Mouse (Mus musculus) limb, embryonic 11.5 days (tissue): ENCODE measurements around the gene Cox4i1. TPM values are rescaled to one million over a fixed set of nuclear protein-coding genes. Genes with fewer than 3 reads are reported as not detected.

Experiments
- ATAC-seq: fragments of 200-750 bp; cut with Nextera tagmentation; 2 replicates; pipeline ENCODE4 v1.8.0; 2017; ENCODE audit warnings: low read depth; ENCODE audit not compliant: insufficient number of reproducible peaks, low FRiP score, low TSS enrichment
- DNase-seq: peaks from one replicate; pipeline ENCODE4 v3.0.0-alpha.2; 2015; ENCODE audit warnings: low spot score
- H3K27ac ChIP-seq: fragments of 300-500 bp; sonication (generic); replicated peaks from 2 replicates; pipeline ENCODE4 v1.5.1; 2014; ENCODE audit warnings: low read depth, mild to moderate bottlenecking, low read length
- H3K27me3 ChIP-seq: fragments of 300-500 bp; sonication (generic); 2 replicates; pipeline ENCODE4 v1.6.1; 2014; ENCODE audit warnings: mild to moderate bottlenecking, low read length, mixed read lengths; ENCODE audit not compliant: control insufficient read depth, insufficient read depth
- H3K36me3 ChIP-seq: fragments of 300-500 bp; sonication (generic); 2 replicates; pipeline ENCODE4 v1.6.1; 2014; ENCODE audit warnings: mild to moderate bottlenecking, low read length, moderate library complexity, mixed read lengths; ENCODE audit not compliant: control insufficient read depth, insufficient read depth
- H3K4me1 ChIP-seq: fragments of 300-500 bp; sonication (generic); 2 replicates; pipeline ENCODE4 v1.6.1; 2014; ENCODE audit warnings: low read length, mixed read lengths; ENCODE audit not compliant: control insufficient read depth, insufficient read depth
- H3K4me2 ChIP-seq: fragments of 300-500 bp; sonication (generic); 2 replicates; pipeline ENCODE4 v1.6.1; 2014; ENCODE audit warnings: low read depth, mild to moderate bottlenecking, moderate library complexity; ENCODE audit not compliant: severe bottlenecking
- H3K4me3 ChIP-seq: fragments of 300-500 bp; sonication (generic); 2 replicates; pipeline ENCODE4 v1.5.1; 2014; ENCODE audit warnings: low read depth, low read length
- H3K9ac ChIP-seq: fragments of 300-500 bp; sonication (generic); 2 replicates; pipeline ENCODE4 v1.6.1; 2014; ENCODE audit warnings: mild to moderate bottlenecking, low read length
- H3K9me3 ChIP-seq: fragments of 300-500 bp; sonication (generic); 2 replicates; pipeline ENCODE4 v1.6.1; 2016; ENCODE audit warnings: low read length; ENCODE audit not compliant: control insufficient read depth
- whole genome bisulfite sequencing: fragments of 180-500 bp; shearing (Covaris S2); extraction: QIAGEN DNeasy Blood & Tissue Kit; methylation state at CpG from one replicate; pipeline ENCODE4 v1.1.7; 2014; 5-methylcytosine and 5-hydroxymethylcytosine counted together
- polyA plus RNA-seq: library from polyadenylated mRNA; unstranded; fragments of >200 nt; fragmentation: Nextera tagmentation; extraction: Ambion mirVana; gene quantifications from 2 replicates; pipeline ENCODE4 v1.2.1, GENCODE M21; 2014

The Cox4i1 gene
- polyA plus RNA-seq, 1 experiment from 2014 or later, result 921 TPM

DNA sequence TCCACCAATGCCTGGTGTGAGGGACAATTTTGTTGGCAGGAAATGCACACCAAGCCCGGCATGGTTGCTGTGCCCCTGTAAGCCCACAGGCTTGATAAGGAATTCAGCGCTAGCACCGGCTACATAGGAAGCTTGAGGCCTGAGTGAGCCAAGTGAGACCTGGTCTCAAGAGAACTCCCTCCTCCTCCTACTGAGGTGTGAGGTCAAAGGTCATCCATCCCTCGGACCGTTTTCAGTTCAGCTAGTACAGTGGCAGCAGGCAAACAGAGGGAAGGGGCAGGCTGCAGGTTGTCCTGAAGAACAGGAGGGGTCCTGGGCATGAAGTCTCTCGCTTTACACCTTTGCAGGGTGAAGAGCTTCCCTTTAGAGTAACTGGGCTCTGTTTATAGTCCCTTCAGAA lies 37.2 kb upstream of the Cox4i1 start:
- DNase-seq (no peak), ATAC-seq (no peak)
- Histone ChIP-seq H3K27ac (no peak overlapping the region), H3K9ac (no peak overlapping the region), H3K4me3 (no peak overlapping the region), H3K4me2 (no peak overlapping the region), H3K27me3 (peaks cover 13% of the 10 kb centered on the region; the same call in 1 of the 2 replicates), H3K9me3 (no peaks in the 10 kb centered on the region), H3K4me1 (peaks cover 10% of the 10 kb centered on the region), H3K36me3 (no peaks in the 10 kb centered on the region)
- 38% methylated on average over 6 of the region's 6 CpGs for WGBS

DNA sequence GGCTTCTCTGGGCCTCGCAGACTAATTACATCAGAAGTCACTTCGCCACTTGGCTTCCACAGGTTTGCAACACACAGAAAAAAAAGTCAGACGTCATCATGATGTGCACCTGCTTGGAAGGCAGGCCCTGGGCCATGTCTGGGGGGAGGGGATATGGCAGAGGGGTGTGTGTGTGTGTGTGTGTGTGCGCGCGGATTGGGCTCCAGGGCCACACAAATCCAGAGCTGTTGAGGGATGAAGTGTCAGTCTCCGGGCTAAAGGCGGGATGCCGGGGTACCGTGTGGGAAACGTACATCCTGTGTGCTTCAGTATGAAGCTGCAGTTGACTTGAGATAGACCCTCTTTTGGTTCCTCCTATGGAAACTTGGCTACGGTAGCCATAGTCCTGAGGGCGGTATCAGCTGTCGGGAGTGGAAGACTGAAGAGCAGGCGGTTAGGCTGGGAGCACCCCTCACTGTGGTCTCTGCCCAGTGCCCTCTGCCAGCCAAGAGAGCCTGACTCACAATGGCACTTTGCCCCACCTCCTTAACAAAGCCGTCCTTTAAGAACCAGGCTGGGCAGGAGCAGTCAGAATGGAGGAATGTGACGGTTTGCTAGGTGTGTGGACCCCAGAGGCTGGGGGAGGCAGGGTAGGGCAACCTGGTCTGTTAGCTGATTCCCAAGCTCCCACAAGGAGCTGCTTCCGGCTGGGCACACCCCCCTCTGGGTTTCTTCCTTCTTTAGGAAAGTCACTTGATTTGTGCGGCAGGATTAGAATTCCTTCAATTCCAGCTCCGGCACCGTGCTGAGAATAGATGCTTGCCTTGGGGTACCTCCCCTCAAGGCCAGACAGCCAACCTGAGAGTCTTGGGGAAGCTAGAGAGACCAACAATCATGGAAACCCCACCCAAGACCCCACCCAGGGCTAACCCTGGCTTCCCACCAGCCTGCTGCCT lies 36.3 kb upstream of the Cox4i1 start:
- DNase-seq (no peak), ATAC-seq (no peak)
- no peak overlapping the region for H3K4me3 ChIP-seq
- H3K4me1 ChIP-seq, result peaks cover 10% of the 10 kb centered on the region
- H3K9me3 ChIP-seq, result no peaks in the 10 kb centered on the region
- no peak overlapping the region for H3K27ac ChIP-seq
- H3K36me3 ChIP-seq, result no peaks in the 10 kb centered on the region
- no peak overlapping the region for H3K9ac ChIP-seq
- H3K27me3 ChIP-seq, result peaks cover 13% of the 10 kb centered on the region; the same call in 1 of the 2 replicates
- 77% methylated on average over 21 of the region's 21 CpGs for WGBS
- no peak overlapping the region for H3K4me2 ChIP-seq

DNA sequence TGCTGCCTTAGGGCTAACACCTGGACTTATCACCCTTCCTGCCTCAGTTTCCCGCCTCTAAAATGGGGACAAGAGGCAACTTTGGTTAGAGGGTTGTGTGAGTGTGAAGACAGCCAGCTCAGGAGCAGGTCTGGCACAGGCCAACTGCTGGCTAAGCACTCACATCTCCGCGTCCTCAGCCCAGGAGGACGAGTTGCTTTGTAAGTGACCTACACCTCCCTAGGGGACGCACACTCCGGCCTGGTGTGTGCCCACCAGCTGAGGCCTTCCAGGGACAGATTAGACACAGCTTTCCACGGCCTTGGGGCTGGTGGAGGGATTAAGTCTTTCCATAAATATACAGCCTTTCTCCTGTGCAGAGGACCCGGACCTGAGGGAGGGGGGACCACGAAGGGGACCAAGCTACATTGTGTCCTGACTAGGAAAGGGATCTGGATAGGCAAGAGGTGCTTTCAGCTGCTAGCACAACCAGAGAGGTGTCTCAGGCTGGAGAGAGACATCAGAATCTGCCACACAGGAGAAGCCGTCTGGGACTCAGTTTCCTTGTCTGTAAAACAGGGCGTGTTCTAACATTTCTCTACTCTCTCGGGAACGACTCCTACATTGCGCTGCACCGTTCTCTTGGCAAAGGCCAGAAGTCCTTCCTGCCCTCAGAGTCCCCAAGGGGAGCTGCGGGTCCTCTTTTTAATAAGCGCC lies 34.9 kb upstream of the Cox4i1 start:
- H3K4me2 ChIP-seq, result peak overlapping the region; percentile 99
- no peaks in the 10 kb centered on the region for H3K9me3 ChIP-seq
- no peak overlapping the region for H3K27ac ChIP-seq
- DNase-seq (peak; percentile 31), ATAC-seq (no peak)
- 29% methylated on average over 17 of the region's 17 CpGs for WGBS
- peaks cover 10% of the 10 kb centered on the region for H3K4me1 ChIP-seq
- peaks cover 13% of the 10 kb centered on the region; the same call in 1 of the 2 replicates for H3K27me3 ChIP-seq
- peak overlapping the region; percentile 64 for H3K4me3 ChIP-seq
- H3K36me3 ChIP-seq, result no peaks in the 10 kb centered on the region
- H3K9ac ChIP-seq, result no peak overlapping the region

DNA sequence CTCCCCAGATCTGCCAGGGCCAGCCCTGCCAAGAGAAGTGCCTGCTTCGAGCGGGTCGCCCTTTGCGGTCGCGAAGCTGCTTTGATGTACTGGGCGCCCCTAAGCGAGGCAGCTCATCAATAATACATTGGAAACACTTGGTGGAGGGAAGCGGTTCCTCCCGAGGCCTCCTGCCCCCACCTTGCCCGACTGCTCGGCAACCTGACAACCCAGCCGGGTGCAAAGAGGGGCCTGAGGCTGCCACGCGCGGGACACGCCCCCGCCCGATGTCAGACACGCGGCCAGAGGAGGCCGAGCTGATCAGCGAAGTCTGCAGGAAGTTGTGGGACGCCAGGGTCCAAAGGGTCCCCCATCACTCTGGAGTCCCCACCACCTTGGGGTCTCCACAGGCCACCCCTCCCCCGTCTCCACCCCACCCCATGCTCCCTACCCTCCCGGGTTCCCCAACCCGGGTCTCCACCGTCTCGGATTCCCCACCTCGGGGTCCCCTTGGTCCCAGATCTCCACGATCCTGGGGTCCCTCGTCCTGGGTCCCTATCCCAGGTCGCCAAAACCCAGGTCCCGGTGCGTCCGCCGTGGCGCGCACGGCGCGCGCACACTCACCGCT lies 34.3 kb upstream of the Cox4i1 start:
- no peak overlapping the region for H3K27ac ChIP-seq
- peaks cover 13% of the 10 kb centered on the region; the same call in 1 of the 2 replicates for H3K27me3 ChIP-seq
- under 1% methylated on average over 44 of the region's 44 CpGs for WGBS

DNA sequence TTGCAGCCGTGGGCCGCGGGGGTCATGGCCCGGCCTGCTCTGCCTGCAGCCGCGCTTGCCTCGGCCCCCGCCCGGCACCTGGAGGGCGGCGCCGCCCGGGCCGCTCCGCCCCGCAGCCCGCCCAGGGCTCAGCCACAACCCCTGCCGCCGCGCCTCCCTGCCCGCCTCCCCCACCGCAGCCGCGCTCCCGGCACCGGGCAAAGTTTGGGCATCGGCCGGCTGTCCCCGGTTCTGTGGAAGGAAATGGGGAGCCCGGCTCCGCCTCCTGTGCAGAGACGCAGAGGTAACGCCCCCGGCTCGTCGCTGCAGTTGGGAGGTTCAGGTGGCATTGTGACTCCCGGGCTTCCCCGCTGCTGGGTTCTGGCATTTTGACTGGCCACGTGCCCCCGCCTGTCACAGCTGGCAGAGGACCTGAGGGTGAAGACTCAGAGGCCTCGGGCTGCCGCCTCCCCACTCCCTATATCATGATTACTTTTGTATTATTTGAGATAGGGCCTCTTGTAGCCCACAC lies 33.6 kb upstream of the Cox4i1 start:
- H3K9me3 ChIP-seq, result no peaks in the 10 kb centered on the region
- under 1% methylated on average over 38 of the region's 42 CpGs for WGBS
- H3K4me2 ChIP-seq, result peak overlapping the region; percentile 99
- 0 out of 2 replicates have a peak, but pooled peaks have one; percentile 23 for ATAC-seq
- DNase-seq, result peak; percentile 61
- H3K36me3 ChIP-seq, result no peaks in the 10 kb centered on the region
- H3K4me3 ChIP-seq, result peak overlapping the region; percentile 64
- H3K27me3 ChIP-seq, result peaks cover 13% of the 10 kb centered on the region; the same call in 1 of the 2 replicates
- H3K4me1 ChIP-seq, result peaks cover 10% of the 10 kb centered on the region
- no peak overlapping the region for H3K27ac ChIP-seq
- H3K9ac ChIP-seq, result peak overlapping the region; percentile 61

More for the DNA sequence above, 34.3 kb upstream of the Cox4i1 start:
- ATAC-seq (0 out of 2 replicates have a peak, but pooled peaks have one; percentile 5), DNase-seq (peak; percentile 56)
- Histone ChIP-seq H3K9me3 (no peaks in the 10 kb centered on the region), H3K4me3 (peak overlapping the region; percentile 64), H3K36me3 (no peaks in the 10 kb centered on the region), H3K9ac (peak overlapping the region; percentile 61), H3K4me1 (peaks cover 10% of the 10 kb centered on the region), H3K4me2 (peak overlapping the region; percentile 99)

DNA sequence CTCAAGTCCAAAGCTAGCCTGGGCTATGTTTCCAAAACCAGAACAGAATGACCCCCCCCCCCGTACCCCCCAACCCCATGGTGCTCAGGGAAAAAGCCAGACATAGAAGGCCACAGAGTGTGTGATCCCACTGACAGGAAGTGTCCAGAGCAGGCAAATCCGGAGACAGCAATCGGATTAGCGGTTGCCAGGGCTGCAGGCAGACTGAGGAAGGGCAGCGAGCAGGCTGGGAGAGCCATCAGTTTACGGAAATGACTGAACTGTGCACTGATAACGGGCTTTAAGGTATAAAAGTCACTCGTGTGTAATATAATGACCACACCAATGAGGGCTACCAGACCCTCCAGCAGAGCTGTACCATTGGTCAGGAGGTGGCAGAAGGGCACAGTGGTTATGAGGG lies 26.8 kb upstream of the Cox4i1 start:
- no peaks in the 10 kb centered on the region for H3K9me3 ChIP-seq
- DNase-seq (no peak), ATAC-seq (no peak)
- no peaks in the 10 kb centered on the region for H3K36me3 ChIP-seq
- H3K27me3 ChIP-seq, result no peaks in the 10 kb centered on the region
- 44% methylated on average over 8 of the region's 8 CpGs for WGBS
- no peak overlapping the region for H3K4me2 ChIP-seq
- H3K4me1 ChIP-seq, result no peaks in the 10 kb centered on the region
- H3K9ac ChIP-seq, result no peak overlapping the region
- H3K4me3 ChIP-seq, result no peak overlapping the region
- H3K27ac ChIP-seq, result no peak overlapping the region

DNA sequence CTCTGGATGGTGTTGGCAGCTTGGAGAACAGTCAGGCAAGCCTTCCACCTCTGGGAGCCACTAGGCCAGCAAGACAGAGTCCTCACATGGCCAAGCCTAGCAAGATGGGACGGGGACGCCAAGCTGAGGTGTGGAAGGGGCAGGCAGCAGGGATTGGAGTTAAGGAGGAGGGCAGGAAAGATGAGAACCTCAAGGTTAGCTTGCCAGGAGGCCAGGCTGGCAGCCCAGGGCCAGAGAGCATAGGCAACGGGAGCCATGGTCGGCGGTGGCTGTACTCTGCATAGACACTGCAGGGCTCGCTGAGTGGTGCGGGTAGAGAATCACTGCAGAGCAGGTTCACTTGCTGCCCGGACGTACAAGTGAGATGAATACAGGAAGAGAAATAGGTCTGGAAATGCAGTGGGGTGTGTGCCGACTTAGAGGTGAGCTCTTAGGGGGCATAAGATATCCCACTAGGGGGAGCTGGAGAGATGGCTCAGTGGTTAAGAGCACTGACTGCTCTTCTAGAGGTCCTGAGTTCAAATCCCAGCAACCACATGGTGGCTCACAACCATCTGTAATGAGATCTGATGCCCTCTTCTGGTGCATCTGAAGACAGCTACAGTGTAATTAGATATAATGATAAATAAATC lies 25.9 kb upstream of the Cox4i1 start:
- Histone ChIP-seq H3K4me1 (no peaks in the 10 kb centered on the region), H3K4me3 (no peak overlapping the region), H3K4me2 (no peak overlapping the region), H3K27me3 (no peaks in the 10 kb centered on the region), H3K27ac (no peak overlapping the region), H3K9me3 (no peaks in the 10 kb centered on the region), H3K36me3 (no peaks in the 10 kb centered on the region), H3K9ac (no peak overlapping the region)
- DNase-seq, result no peak
- ATAC-seq, result no peak
- WGBS, result 77% methylated on average over 10 of the region's 10 CpGs
